Mouse (Mus musculus): ENCODE measurements at regions not wholly inside any gene's neighbourhood (a gene's known extent, or its start where the extent isn't known, plus 50 kb on each side); places are given as distances from the start of the nearest gene placed in this dataset.

DNA sequence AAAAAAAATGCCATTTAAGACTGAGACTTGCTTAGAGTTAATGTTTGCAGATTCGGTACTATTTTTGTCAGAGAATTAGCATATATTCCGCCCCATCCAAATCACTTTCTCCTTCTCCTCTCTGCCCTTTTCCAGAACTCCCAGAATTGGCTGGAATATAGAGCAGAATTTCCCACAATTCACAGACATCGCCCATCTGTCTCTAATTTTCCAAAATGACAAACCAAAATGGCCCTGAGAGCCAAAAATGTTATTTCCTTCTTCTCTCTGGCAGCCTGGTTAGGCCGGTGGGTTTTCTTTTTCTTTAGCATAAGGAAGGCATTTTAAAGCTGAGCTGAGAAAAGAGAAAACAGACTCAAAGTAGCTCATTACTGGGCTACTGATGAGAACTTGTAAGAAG is 119.8 kb downstream of the Rchy1 start:
- no peak overlapping the region for H3K4me2 ChIP-seq (ENCODE audit: low read depth)
- H3K9me3 ChIP-seq (ENCODE audit: control insufficient read depth, low read length) = no peaks in the 10 kb centered on the region
- no peak overlapping the region for H3K27ac ChIP-seq
- H3K4me3 ChIP-seq (ENCODE audit: insufficient read depth in 1 of 2, low read depth in 2 of 2, low read length in 2 of 2) = no peak overlapping the region
- H3K36me3 ChIP-seq (replicated peaks; ENCODE audit: control insufficient read depth, insufficient read depth, low read depth) = no peaks in the 10 kb centered on the region
- DNase-seq (ENCODE audit: low read depth in 3 of 3, low spot score in 3 of 3) (no peak), ATAC-seq (ENCODE audit: insufficient read depth) (no peak)
- no peaks in the 10 kb centered on the region for H3K27me3 ChIP-seq (ENCODE audit: control insufficient read depth, insufficient read depth, low read length)
- TF ChIP-seq EP300 (IDR thresholded peaks at IDR 0.05; ENCODE audit: low read depth) (no peak), CTCF (IDR thresholded peaks at IDR 0.05; ENCODE audit: low read depth) (no peak)
- H3K4me1 ChIP-seq (replicated peaks; ENCODE audit: control insufficient read depth in 2 of 2, insufficient read depth in 2 of 2, low read length in 1 of 2) = no peaks in the 10 kb centered on the region; a peak in 1 of 4 replicates
- no peak overlapping the region; the same call in 1 of the 2 replicates for H3K9ac ChIP-seq (replicated peaks)
- 82% methylated on average over 4 of the region's 4 CpGs for whole genome bisulfite sequencing (ENCODE audit: insufficient replicate concordance)

DNA sequence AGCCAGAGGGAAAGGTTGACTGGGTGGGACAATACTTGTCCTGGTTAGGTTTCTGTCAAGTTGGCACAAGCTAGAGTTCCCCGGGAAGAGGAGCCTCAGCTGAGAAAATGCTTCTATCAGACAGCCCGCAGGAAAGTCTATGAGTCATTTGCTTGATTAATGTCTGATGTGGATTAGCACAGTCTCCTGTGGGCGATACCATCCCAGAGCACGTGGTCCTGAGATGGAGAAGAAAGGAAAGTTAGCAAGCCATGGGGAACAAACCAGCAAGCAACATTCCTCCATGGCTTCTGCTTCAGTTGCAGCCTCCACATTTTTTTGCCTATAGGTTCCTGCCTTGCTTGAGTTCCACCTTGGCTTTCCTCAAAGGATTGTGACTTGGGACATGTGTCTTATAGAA is 121.8 kb downstream of the Rchy1 start:
- no peak for TF ChIP-seq CTCF (IDR thresholded peaks at IDR 0.05; ENCODE audit: low read depth)
- H3K9ac ChIP-seq (replicated peaks) = no peak overlapping the region
- no peak for DNase-seq (ENCODE audit: low read depth in 3 of 3, low spot score in 3 of 3)
- H3K9me3 ChIP-seq (ENCODE audit: control insufficient read depth, low read length) = no peaks in the 10 kb centered on the region
- H3K27ac ChIP-seq = no peak overlapping the region
- H3K36me3 ChIP-seq (replicated peaks; ENCODE audit: control insufficient read depth, insufficient read depth, low read depth) = no peaks in the 10 kb centered on the region
- H3K27me3 ChIP-seq (ENCODE audit: control insufficient read depth, insufficient read depth, low read length) = no peaks in the 10 kb centered on the region
- ATAC-seq (ENCODE audit: insufficient read depth) = no peak
- no peak overlapping the region for H3K4me3 ChIP-seq (ENCODE audit: insufficient read depth in 1 of 2, low read depth in 2 of 2, low read length in 2 of 2)
- no peaks in the 10 kb centered on the region for H3K4me1 ChIP-seq (replicated peaks; ENCODE audit: control insufficient read depth in 2 of 2, insufficient read depth in 2 of 2, low read length in 1 of 2)
- no peak overlapping the region for H3K4me2 ChIP-seq (ENCODE audit: low read depth)
- WGBS (ENCODE audit: insufficient replicate concordance) = 66% methylated on average over 4 of the region's 4 CpGs

DNA sequence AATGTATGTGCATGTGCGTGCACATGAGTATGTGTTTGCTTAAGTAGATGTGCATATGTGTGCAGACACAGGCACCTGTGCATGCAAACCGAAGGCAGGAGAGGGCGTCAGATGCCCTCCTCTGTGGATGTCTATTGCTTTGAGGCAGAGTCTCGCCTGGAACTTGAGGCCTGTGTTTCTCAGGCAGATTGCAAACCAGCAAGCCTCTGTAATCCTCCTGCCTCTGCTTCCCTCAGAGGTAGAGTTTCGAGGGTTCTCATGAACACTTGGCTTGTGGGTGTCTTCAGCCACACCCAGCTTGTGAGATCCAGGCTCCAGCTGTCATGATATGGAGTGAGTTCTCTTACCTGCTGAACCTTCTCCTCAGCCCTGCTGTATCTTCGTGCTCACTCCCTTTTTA is 134.4 kb downstream of the Rchy1 start:
- WGBS (ENCODE audit: insufficient replicate concordance) = 62% methylated on average over 6 of the region's 6 CpGs
- ATAC-seq (ENCODE audit: insufficient read depth) (no peak), DNase-seq (ENCODE audit: low read depth in 3 of 3, low spot score in 3 of 3) (no peak)
- no peak for TF ChIP-seq EP300 (IDR thresholded peaks at IDR 0.05; ENCODE audit: low read depth)
- peak; percentile 24; the same call in 1 of the 2 replicates for TF ChIP-seq CTCF (IDR thresholded peaks at IDR 0.05; ENCODE audit: low read depth)
- H3K36me3 ChIP-seq (replicated peaks; ENCODE audit: control insufficient read depth, insufficient read depth, low read depth) = no peaks in the 10 kb centered on the region
- H3K4me3 ChIP-seq (ENCODE audit: insufficient read depth in 1 of 2, low read depth in 2 of 2, low read length in 2 of 2) = no peak overlapping the region
- H3K27me3 ChIP-seq (ENCODE audit: control insufficient read depth, insufficient read depth, low read length) = no peaks in the 10 kb centered on the region
- no peak overlapping the region for H3K27ac ChIP-seq
- H3K9me3 ChIP-seq (ENCODE audit: control insufficient read depth, low read length) = no peaks in the 10 kb centered on the region
- H3K4me1 ChIP-seq (replicated peaks; ENCODE audit: control insufficient read depth in 2 of 2, insufficient read depth in 2 of 2, low read length in 1 of 2) = peaks cover 0 to 4% of the 10 kb centered on the region in 2 experiments; a peak in 2 of 4 replicates
- H3K9ac ChIP-seq (replicated peaks) = no peak overlapping the region
- H3K4me2 ChIP-seq (ENCODE audit: low read depth) = no peak overlapping the region

DNA sequence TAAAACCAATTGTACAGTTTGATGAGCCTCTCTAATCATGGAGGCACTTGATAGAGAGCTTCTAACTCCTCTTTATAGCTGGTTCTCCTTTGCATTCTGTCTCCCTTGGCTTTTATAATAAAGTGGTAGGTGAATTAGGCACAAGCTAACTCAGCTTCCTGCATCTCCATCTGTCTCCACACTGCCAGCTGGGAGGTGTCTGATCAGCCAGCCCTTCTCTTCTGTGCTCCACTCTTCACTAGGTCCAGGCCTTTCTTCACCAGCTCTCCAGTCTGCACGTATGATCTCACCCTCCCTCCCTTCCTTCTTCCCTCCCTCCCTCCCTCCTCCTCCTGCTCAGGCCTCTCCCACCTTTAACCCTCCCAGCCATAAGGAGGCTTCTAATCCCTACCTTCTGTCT is 136.2 kb downstream of the Rchy1 start:
- peaks cover 0 to 4% of the 10 kb centered on the region in 2 experiments; a peak in 2 of 4 replicates for H3K4me1 ChIP-seq (replicated peaks; ENCODE audit: control insufficient read depth in 2 of 2, insufficient read depth in 2 of 2, low read length in 1 of 2)
- TF ChIP-seq CTCF (IDR thresholded peaks at IDR 0.05; ENCODE audit: low read depth) = no peak

DNA sequence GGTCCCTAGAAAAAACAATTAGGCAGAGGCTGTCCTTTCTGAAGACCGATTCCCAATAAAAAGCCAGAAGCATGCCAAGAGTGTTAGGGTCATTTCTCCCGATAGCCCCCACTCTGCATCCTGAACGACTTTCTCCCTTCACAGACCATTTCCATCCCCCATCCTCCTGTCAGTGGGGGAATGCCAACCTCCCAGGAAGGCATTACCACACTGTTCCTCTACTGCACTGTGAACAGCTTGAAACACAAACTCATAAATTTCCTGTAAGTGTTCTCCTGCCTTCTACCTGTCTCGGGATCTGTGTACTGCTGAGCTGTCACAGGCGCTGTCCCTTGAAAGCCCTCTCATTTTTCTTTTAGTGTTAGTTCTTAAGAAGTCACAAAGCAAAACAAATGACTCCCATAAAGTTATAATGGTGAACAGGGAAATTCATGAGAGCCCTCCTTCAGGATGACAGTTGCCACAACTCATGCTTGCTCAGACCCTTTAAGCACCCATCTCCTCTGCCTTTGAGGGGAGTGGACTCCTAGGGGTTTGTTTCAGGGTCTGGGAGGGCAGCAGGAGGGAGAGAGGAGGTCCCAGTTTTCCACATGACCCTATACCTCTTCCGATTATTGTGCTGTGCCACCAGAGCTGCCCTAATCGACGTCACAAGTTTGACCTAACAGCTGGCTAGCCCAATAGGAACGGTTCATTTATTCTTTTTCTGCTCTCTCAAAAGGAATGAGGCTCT is 139.9 kb downstream of the Rchy1 start:
- Histone ChIP-seq H3K9me3 (ENCODE audit: control insufficient read depth, low read length) (no peaks in the 10 kb centered on the region), H3K9ac (replicated peaks) (no peak overlapping the region), H3K27ac (no peak overlapping the region), H3K27me3 (ENCODE audit: control insufficient read depth, insufficient read depth, low read length) (no peaks in the 10 kb centered on the region), H3K4me3 (ENCODE audit: insufficient read depth in 1 of 2, low read depth in 2 of 2, low read length in 2 of 2) (no peak overlapping the region), H3K4me2 (ENCODE audit: low read depth) (no peak overlapping the region), H3K36me3 (replicated peaks; ENCODE audit: control insufficient read depth, insufficient read depth, low read depth) (no peaks in the 10 kb centered on the region), H3K4me1 (replicated peaks; ENCODE audit: control insufficient read depth in 2 of 2, insufficient read depth in 2 of 2, low read length in 1 of 2) (no peaks in the 10 kb centered on the region)
- ATAC-seq (ENCODE audit: insufficient read depth) (no peak), DNase-seq (ENCODE audit: low read depth in 3 of 3, low spot score in 3 of 3) (no peak)
- no peak for TF ChIP-seq EP300 (IDR thresholded peaks at IDR 0.05; ENCODE audit: low read depth)
- TF ChIP-seq CTCF (IDR thresholded peaks at IDR 0.05; ENCODE audit: low read depth) = no peak
- WGBS (ENCODE audit: insufficient replicate concordance) = 64% methylated on average over 9 of the region's 9 CpGs

More for the DNA sequence above, 136.2 kb downstream of the Rchy1 start:
- 21% methylated on average over 1 of the region's 1 CpGs for WGBS (ENCODE audit: insufficient replicate concordance)
- Histone ChIP-seq H3K9me3 (ENCODE audit: control insufficient read depth, low read length) (no peaks in the 10 kb centered on the region), H3K36me3 (replicated peaks; ENCODE audit: control insufficient read depth, insufficient read depth, low read depth) (no peaks in the 10 kb centered on the region), H3K27me3 (ENCODE audit: control insufficient read depth, insufficient read depth, low read length) (no peaks in the 10 kb centered on the region), H3K27ac (no peak overlapping the region), H3K9ac (replicated peaks) (no peak overlapping the region), H3K4me2 (ENCODE audit: low read depth) (no peak overlapping the region), H3K4me3 (ENCODE audit: insufficient read depth in 1 of 2, low read depth in 2 of 2, low read length in 2 of 2) (no peak overlapping the region)
- ATAC-seq (ENCODE audit: insufficient read depth) = no peak
- DNase-seq (ENCODE audit: low read depth in 3 of 3, low spot score in 3 of 3) = no peak
